ENCODE assay signal across 9 mouse cellular contexts in the genomic region with DNA sequence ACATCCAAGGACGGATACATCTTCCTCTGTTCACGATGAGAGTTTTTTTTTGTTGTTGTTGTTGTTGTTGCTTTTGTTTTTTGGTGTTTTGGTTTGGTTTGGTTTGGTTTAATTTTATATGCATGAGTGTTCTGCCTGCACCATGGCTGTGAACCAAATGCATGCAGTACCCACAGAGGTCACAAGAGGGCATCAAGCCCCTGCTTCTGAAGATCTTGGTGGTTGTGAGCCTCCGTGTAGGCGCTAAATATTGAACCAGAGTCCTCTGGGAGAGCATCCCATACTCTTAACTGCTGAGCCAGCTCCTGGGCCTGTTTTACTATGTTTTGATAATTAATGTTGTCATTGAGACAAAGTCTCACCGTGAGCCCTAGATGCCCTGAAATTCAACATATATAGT. TPM values are rescaled to one million over a fixed set of nuclear protein-coding genes. Genes with fewer than 3 reads are reported as not detected.
A peak's percentile ranks its signal among the peaks of the same experiment; 100 is the strongest.
DNase-seq lines count a peak whose midpoint lies in the region; ATAC-seq lines count a peak whose summit lies in the region.
"Had no signal": no experiment of that assay in that cellular context is flagged by ENCODE, and none has a peak within 500 bp of the region (broad histone marks: within the 10 kb centered on the region; RNA-seq: fewer than 3 reads in every experiment).

No protein-coding gene starts in this region.

- no peaks in the 10 kb centered on the region for H3K36me3 ChIP-seq in neural tube, embryonic 11.5 days (ENCODE audit: control insufficient read depth, insufficient read depth, low read length)
- H3K36me3 ChIP-seq in neural tube, embryonic 15.5 days, result no peaks in the 10 kb centered on the region
- H3K36me3 ChIP-seq: liver, embryonic 13.5 days had no signal

- ATAC-seq in neural tube, embryonic 11.5 days (ENCODE audit: insufficient read depth, low FRiP score, low TSS enrichment), result no peak
- no peak for ATAC-seq in neural tube, embryonic 15.5 days (ENCODE audit: low FRiP score)

- 52% methylated on average over 5 of the region's 5 CpGs for WGBS in neural tube, embryonic 11.5 days
- 60% methylated on average over 5 of the region's 5 CpGs for WGBS in neural tube, embryonic 15.5 days

- H3K9ac ChIP-seq in neural tube, embryonic 11.5 days (ENCODE audit: low read length), result no peak overlapping the region
- H3K9ac ChIP-seq in neural tube, embryonic 15.5 days (replicated peaks), result no peak overlapping the region
- H3K9ac ChIP-seq: liver, embryonic 13.5 days had no signal

- peak; percentile 49 to 64 for DNase-seq in cerebellum, postnatal 14 days
- no peak for DNase-seq in cerebellum, adult 9-11 months
- peak; percentile 45 for DNase-seq in neural tube, embryonic 11.5 days (ENCODE audit: low spot score)
- DNase-seq in kidney, postnatal 10 days, result peak; percentile 57
- DNase-seq in thymus, postnatal 0 days (ENCODE audit: low spot score), result peak; percentile 49
- DNase-seq in frontal cortex, postnatal 25 days (ENCODE audit: low spot score in 2 of 2), result no peak
- no peak for DNase-seq in urinary bladder, postnatal 4 days (ENCODE audit: low spot score in 2 of 2)
- DNase-seq: liver, embryonic 13.5 days had no signal

- no peak overlapping the region for H3K4me3 ChIP-seq in neural tube, embryonic 11.5 days (ENCODE audit: low read depth, low read length)
- no peak overlapping the region for H3K4me3 ChIP-seq in neural tube, embryonic 15.5 days (replicated peaks)
- H3K4me3 ChIP-seq: liver, embryonic 13.5 days had no signal

- no peaks in the 10 kb centered on the region for H3K9me3 ChIP-seq in neural tube, embryonic 11.5 days (ENCODE audit: control insufficient read depth, low read length)
- no peaks in the 10 kb centered on the region for H3K9me3 ChIP-seq in neural tube, embryonic 15.5 days (replicated peaks)
- H3K9me3 ChIP-seq: liver, embryonic 13.5 days had no signal

- H3K27me3 ChIP-seq in neural tube, embryonic 11.5 days (ENCODE audit: control insufficient read depth, insufficient read depth, low read length), result no peaks in the 10 kb centered on the region
- H3K27me3 ChIP-seq in neural tube, embryonic 15.5 days (replicated peaks), result no peaks in the 10 kb centered on the region

- no peak overlapping the region for H3K4me2 ChIP-seq in neural tube, embryonic 11.5 days (ENCODE audit: low read depth)
- no peak overlapping the region for H3K4me2 ChIP-seq in neural tube, embryonic 15.5 days
- H3K4me2 ChIP-seq: liver, embryonic 13.5 days had no signal

- no peaks in the 10 kb centered on the region for H3K4me1 ChIP-seq in neural tube, embryonic 11.5 days (ENCODE audit: control insufficient read depth, insufficient read depth, low read length)
- H3K4me1 ChIP-seq in neural tube, embryonic 15.5 days, result peaks cover 21% of the 10 kb centered on the region

- H3K27ac ChIP-seq in neural tube, embryonic 11.5 days (ENCODE audit: low read depth, low read length), result no peak overlapping the region
- no peak overlapping the region for H3K27ac ChIP-seq in neural tube, embryonic 15.5 days (replicated peaks)
- H3K27ac ChIP-seq: liver, embryonic 13.5 days had no signal

RNA-seq across cellular contexts. Expression of gene Ctdspl, which starts 11.0 kb away (rescaled TPM):
- 8.0 and 8.6 TPM in 2 replicates for polyA plus RNA-seq in neural tube, embryonic 11.5 days (2014; fragmentation: Nextera tagmentation; extraction: Ambion mirVana)
- polyA plus RNA-seq in neural tube, embryonic 15.5 days (2015; fragmentation: Nextera tagmentation; extraction: Ambion mirVana), result 7.9 and 8.6 TPM in 2 replicates
- 3.3 and 4.2 TPM in 2 replicates for polyA plus RNA-seq in thymus, postnatal 0 days (2015; fragmentation: Nextera tagmentation; extraction: Ambion mirVana)

Comparison
In these comparisons a context has a peak if more than half of its experiments do, and no peak if none do; other contexts are left out.
1. DNase-seq: peak in cerebellum, postnatal 14 days (2 of 2), neural tube, embryonic 11.5 days (single experiment), kidney, postnatal 10 days (single experiment) and thymus, postnatal 0 days (single experiment); none in cerebellum, adult 9-11 months (single experiment), frontal cortex, postnatal 25 days (0 of 2) and urinary bladder, postnatal 4 days (0 of 2).